Mouse (Mus musculus): Measurements from ENCODE around the gene Cfap299.

- TF ChIP-seq CTCF (IDR thresholded peaks at IDR 0.05; ENCODE audit: insufficient read depth, low read depth, low read length) (no peak), POLR2A (IDR thresholded peaks at IDR 0.05; ENCODE audit: insufficient read depth, low read depth, low read length) (no peak)
These were observed 193.9 kb downstream of the Cfap299 start for GRCm38 (mm10) chr5:98523050-98523449.

Measured in olfactory bulb, adult 2 months (tissue).